Mouse (Mus musculus): ENCODE data around the gene Srrm4. TPM values are rescaled to one million over a fixed set of nuclear protein-coding genes. Genes with fewer than 3 reads are reported as not detected.

The Srrm4 gene
- polyA plus RNA-seq, 1 experiment: 0.06 TPM

GRCm38 (mm10) chr5:116510229-116510628, 81.4 kb downstream of the Srrm4 start:
- no peak for TF ChIP-seq CTCF (IDR thresholded peaks at IDR 0.05; ENCODE audit: extremely low read depth, insufficient read length, insufficient replicate concordance, low read depth, low read length)
- WGBS: 79% methylated on average over 5 of the region's 5 CpGs
- H3K27me3 ChIP-seq (ENCODE audit: control insufficient read depth, insufficient read depth, low read length): no peaks in the 10 kb centered on the region
- H3K4me1 ChIP-seq (ENCODE audit: control insufficient read depth, insufficient read depth, insufficient read length, low read length): no peaks in the 10 kb centered on the region
- no peak overlapping the region for H3K27ac ChIP-seq (ENCODE audit: insufficient read depth, low read depth, low read length)
- H3K36me3 ChIP-seq (ENCODE audit: control insufficient read depth, insufficient read depth, low read length): no peaks in the 10 kb centered on the region
- H3K4me3 ChIP-seq (ENCODE audit: low read depth, low read length): no peak overlapping the region

- 68% methylated on average over 15 of the region's 15 CpGs for WGBS
- no peaks in the 10 kb centered on the region for H3K36me3 ChIP-seq (ENCODE audit: control insufficient read depth, insufficient read depth, low read length)
- H3K4me1 ChIP-seq (ENCODE audit: control insufficient read depth, insufficient read depth, insufficient read length, low read length): no peaks in the 10 kb centered on the region
- H3K27ac ChIP-seq (ENCODE audit: insufficient read depth, low read depth, low read length): no peak overlapping the region
- H3K4me3 ChIP-seq (ENCODE audit: low read depth, low read length): no peak overlapping the region
- no peaks in the 10 kb centered on the region for H3K27me3 ChIP-seq (ENCODE audit: control insufficient read depth, insufficient read depth, low read length)
- TF ChIP-seq POLR2A (IDR thresholded peaks at IDR 0.05; ENCODE audit: low read depth, low read length): no peak
- no peak for TF ChIP-seq CTCF (IDR thresholded peaks at IDR 0.05; ENCODE audit: extremely low read depth, insufficient read length, insufficient replicate concordance, low read depth, low read length)
Observed at GRCm38 (mm10) chr5:116501342-116501741, 90.3 kb downstream of the Srrm4 start.

- no peak overlapping the region for H3K4me3 ChIP-seq (ENCODE audit: low read depth, low read length)
- TF ChIP-seq CTCF (IDR thresholded peaks at IDR 0.05; ENCODE audit: extremely low read depth, insufficient read length, insufficient replicate concordance, low read depth, low read length) (no peak), POLR2A (IDR thresholded peaks at IDR 0.05; ENCODE audit: low read depth, low read length) (no peak)
- 75% methylated on average over 19 of the region's 19 CpGs for WGBS
- no peaks in the 10 kb centered on the region for H3K4me1 ChIP-seq (ENCODE audit: control insufficient read depth, insufficient read depth, insufficient read length, low read length)
- H3K36me3 ChIP-seq (ENCODE audit: control insufficient read depth, insufficient read depth, low read length): no peaks in the 10 kb centered on the region
- no peak overlapping the region for H3K27ac ChIP-seq (ENCODE audit: insufficient read depth, low read depth, low read length)
- no peaks in the 10 kb centered on the region for H3K27me3 ChIP-seq (ENCODE audit: control insufficient read depth, insufficient read depth, low read length)
Observed at GRCm38 (mm10) chr5:116498880-116499640, 92.6 kb downstream of the Srrm4 start.

- Histone ChIP-seq H3K36me3 (ENCODE audit: control insufficient read depth, insufficient read depth, low read length) (no peaks in the 10 kb centered on the region), H3K4me3 (ENCODE audit: low read depth, low read length) (no peak overlapping the region), H3K27ac (ENCODE audit: insufficient read depth, low read depth, low read length) (no peak overlapping the region), H3K4me1 (ENCODE audit: control insufficient read depth, insufficient read depth, insufficient read length, low read length) (no peaks in the 10 kb centered on the region), H3K27me3 (ENCODE audit: control insufficient read depth, insufficient read depth, low read length) (no peaks in the 10 kb centered on the region)
- TF ChIP-seq CTCF (IDR thresholded peaks at IDR 0.05; ENCODE audit: extremely low read depth, insufficient read length, insufficient replicate concordance, low read depth, low read length) (no peak), POLR2A (IDR thresholded peaks at IDR 0.05; ENCODE audit: low read depth, low read length) (no peak)
- WGBS: 75% methylated on average over 5 of the region's 5 CpGs
Observed at GRCm38 (mm10) chr5:116497866-116498265, 93.8 kb downstream of the Srrm4 start.

GRCm38 (mm10) chr5:116497205-116497604, 94.4 kb downstream of the Srrm4 start:
- Histone ChIP-seq H3K4me3 (ENCODE audit: low read depth, low read length) (no peak overlapping the region), H3K27ac (ENCODE audit: insufficient read depth, low read depth, low read length) (no peak overlapping the region), H3K27me3 (ENCODE audit: control insufficient read depth, insufficient read depth, low read length) (no peaks in the 10 kb centered on the region), H3K4me1 (ENCODE audit: control insufficient read depth, insufficient read depth, insufficient read length, low read length) (no peaks in the 10 kb centered on the region), H3K36me3 (ENCODE audit: control insufficient read depth, insufficient read depth, low read length) (no peaks in the 10 kb centered on the region)
- no peak for TF ChIP-seq CTCF (IDR thresholded peaks at IDR 0.05; ENCODE audit: extremely low read depth, insufficient read length, insufficient replicate concordance, low read depth, low read length)
- TF ChIP-seq POLR2A (IDR thresholded peaks at IDR 0.05; ENCODE audit: low read depth, low read length): no peak
- 33% methylated on average over 7 of the region's 7 CpGs for WGBS

GRCm38 (mm10) chr5:116496717-116497116, 94.9 kb downstream of the Srrm4 start:
- Histone ChIP-seq H3K27ac (ENCODE audit: insufficient read depth, low read depth, low read length) (no peak overlapping the region), H3K4me1 (ENCODE audit: control insufficient read depth, insufficient read depth, insufficient read length, low read length) (no peaks in the 10 kb centered on the region), H3K36me3 (ENCODE audit: control insufficient read depth, insufficient read depth, low read length) (no peaks in the 10 kb centered on the region), H3K4me3 (ENCODE audit: low read depth, low read length) (no peak overlapping the region), H3K27me3 (ENCODE audit: control insufficient read depth, insufficient read depth, low read length) (no peaks in the 10 kb centered on the region)
- WGBS: 64% methylated on average over 2 of the region's 2 CpGs
- TF ChIP-seq POLR2A (IDR thresholded peaks at IDR 0.05; ENCODE audit: low read depth, low read length) (no peak), CTCF (IDR thresholded peaks at IDR 0.05; ENCODE audit: extremely low read depth, insufficient read length, insufficient replicate concordance, low read depth, low read length) (no peak)

- TF ChIP-seq CTCF (IDR thresholded peaks at IDR 0.05; ENCODE audit: extremely low read depth, insufficient read length, insufficient replicate concordance, low read depth, low read length) (no peak), POLR2A (IDR thresholded peaks at IDR 0.05; ENCODE audit: low read depth, low read length) (no peak)
- Histone ChIP-seq H3K27ac (ENCODE audit: insufficient read depth, low read depth, low read length) (no peak overlapping the region), H3K4me1 (ENCODE audit: control insufficient read depth, insufficient read depth, insufficient read length, low read length) (no peaks in the 10 kb centered on the region), H3K4me3 (ENCODE audit: low read depth, low read length) (no peak overlapping the region), H3K36me3 (ENCODE audit: control insufficient read depth, insufficient read depth, low read length) (no peaks in the 10 kb centered on the region), H3K27me3 (ENCODE audit: control insufficient read depth, insufficient read depth, low read length) (no peaks in the 10 kb centered on the region)
- WGBS: 56% methylated on average over 9 of the region's 9 CpGs
Observed at GRCm38 (mm10) chr5:116495466-116495865, 96.2 kb downstream of the Srrm4 start.

All from small intestine, adult 2 months (tissue).